Mouse (Mus musculus) ES-Bruce4 (cell line): ENCODE measurements at regions not wholly inside any gene's neighbourhood (a gene's known extent, or its start where the extent isn't known, plus 50 kb on each side); places are given as distances from the start of the nearest gene placed in this dataset.

ENCODE experiments used
- H3K27ac ChIP-seq: 2 replicates; pipeline ENCODE4 v1.5.1; 2012; ENCODE audit warnings: low read length, inconsistent platforms; ENCODE audit not compliant: insufficient read depth
- H3K27me3 ChIP-seq: 2 replicates; pipeline ENCODE4 v1.6.1; 2012; ENCODE audit warnings: mild to moderate bottlenecking, low read length, inconsistent platforms; ENCODE audit not compliant: control insufficient read depth, poor library complexity, insufficient read depth, severe bottlenecking
- H3K36me3 ChIP-seq: 2 replicates; pipeline ENCODE4 v1.6.1; 2012; ENCODE audit warnings: inconsistent platforms, mild to moderate bottlenecking, low read length, moderate library complexity; ENCODE audit not compliant: control insufficient read depth, poor library complexity, insufficient read depth, severe bottlenecking
- H3K4me1 ChIP-seq: one replicate; pipeline ENCODE4 v1.8.1; 2011; ENCODE audit warnings: low read length; ENCODE audit not compliant: control insufficient read depth, insufficient read depth
- H3K4me3 ChIP-seq: 2 replicates; pipeline ENCODE4 v1.5.1; 2011; ENCODE audit warnings: low read depth, mild to moderate bottlenecking, low read length
- H3K9ac ChIP-seq: 2 replicates; pipeline ENCODE4 v1.6.1; 2012; ENCODE audit warnings: low read depth, mild to moderate bottlenecking, inconsistent platforms; ENCODE audit not compliant: poor library complexity, severe bottlenecking
- H3K9me3 ChIP-seq: replicated peaks from 2 replicates; pipeline ENCODE4 v1.6.1; 2012; ENCODE audit warnings: mild to moderate bottlenecking, low read length, inconsistent platforms; ENCODE audit not compliant: control insufficient read depth, poor library complexity, insufficient read depth, severe bottlenecking
- CTCF ChIP-seq: IDR thresholded peaks from one replicate; pipeline ENCODE4 v1.8.1; 2011; ENCODE audit warnings: low read depth, low read length
- EP300 ChIP-seq: IDR thresholded peaks from 2 replicates; pipeline ENCODE4 v1.6.1; 2011; ENCODE audit warnings: low read depth, low read length; ENCODE audit not compliant: insufficient read depth
- POLR2A ChIP-seq: IDR thresholded peaks from one replicate; pipeline ENCODE4 v1.8.1; 2011; ENCODE audit warnings: low read length; ENCODE audit not compliant: insufficient read depth

- no peak for TF ChIP-seq EP300
- no peaks in the 10 kb centered on the region for H3K27me3 ChIP-seq
- H3K9me3 ChIP-seq = no peaks in the 10 kb centered on the region
- H3K9ac ChIP-seq = no peak overlapping the region
- H3K36me3 ChIP-seq = no peaks in the 10 kb centered on the region
- no peak overlapping the region for H3K27ac ChIP-seq
- H3K4me3 ChIP-seq = no peak overlapping the region
- H3K4me1 ChIP-seq = no peaks in the 10 kb centered on the region
Measured at GRCm38 (mm10) chr3:29890764-29891163, 657.0 kb downstream of the Mecom start.

DNA sequence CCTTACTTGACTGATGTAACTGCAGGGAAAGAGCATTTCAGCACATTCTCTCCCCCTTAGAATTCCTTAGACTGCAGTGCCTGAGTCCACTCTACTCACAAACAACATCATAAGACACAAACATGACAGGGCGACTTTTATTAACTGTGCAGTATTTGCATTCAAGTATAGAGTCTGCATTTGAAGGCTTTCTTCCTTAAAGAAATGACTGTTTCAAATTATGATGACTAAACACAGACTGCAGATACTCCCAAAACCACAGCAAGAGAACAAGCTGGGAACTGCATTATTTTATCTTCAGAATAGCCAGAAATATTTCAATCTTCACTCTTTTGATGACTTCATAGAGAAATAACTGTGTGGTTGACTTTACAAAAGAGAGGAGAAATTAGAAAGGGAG lies 657.5 kb downstream of the Mecom start:
- Histone ChIP-seq H3K27me3 (no peaks in the 10 kb centered on the region), H3K36me3 (no peaks in the 10 kb centered on the region), H3K4me3 (no peak overlapping the region), H3K4me1 (no peaks in the 10 kb centered on the region), H3K9ac (no peak overlapping the region), H3K27ac (no peak overlapping the region), H3K9me3 (no peaks in the 10 kb centered on the region)
- no peak for TF ChIP-seq EP300
- no peak for TF ChIP-seq CTCF
- no peak for TF ChIP-seq POLR2A

DNA sequence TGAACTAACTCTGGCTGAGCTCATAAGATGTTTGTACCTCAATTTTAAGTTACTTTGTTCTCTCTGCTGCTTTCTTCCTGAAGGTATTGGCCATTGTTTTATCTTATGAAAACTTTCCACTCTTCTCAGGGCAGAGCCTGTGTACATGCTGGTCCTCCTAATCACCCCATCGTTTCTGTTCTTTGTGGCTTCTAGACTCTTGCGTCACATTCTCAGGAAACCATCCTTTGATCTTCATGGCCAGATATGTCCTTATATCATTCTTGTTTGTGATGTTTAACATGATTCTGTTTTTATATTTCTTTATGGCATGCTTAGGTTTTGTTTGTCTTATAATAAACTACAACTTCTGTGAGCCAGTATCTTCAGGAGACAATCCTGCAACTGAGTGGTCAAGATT lies 658.2 kb downstream of the Mecom start:
- Histone ChIP-seq H3K9me3 (no peaks in the 10 kb centered on the region), H3K9ac (no peak overlapping the region), H3K27me3 (no peaks in the 10 kb centered on the region), H3K4me3 (no peak overlapping the region), H3K27ac (no peak overlapping the region), H3K4me1 (no peaks in the 10 kb centered on the region), H3K36me3 (no peaks in the 10 kb centered on the region)
- no peak for TF ChIP-seq EP300

- Histone ChIP-seq H3K4me1 (no peaks in the 10 kb centered on the region), H3K27ac (no peak overlapping the region), H3K9ac (no peak overlapping the region), H3K4me3 (no peak overlapping the region), H3K36me3 (no peaks in the 10 kb centered on the region), H3K27me3 (no peaks in the 10 kb centered on the region), H3K9me3 (no peaks in the 10 kb centered on the region)
- TF ChIP-seq EP300 (no peak), CTCF (no peak), POLR2A (no peak)
Measured at GRCm38 (mm10) chr3:29879966-29880365, 667.8 kb downstream of the Mecom start.

DNA sequence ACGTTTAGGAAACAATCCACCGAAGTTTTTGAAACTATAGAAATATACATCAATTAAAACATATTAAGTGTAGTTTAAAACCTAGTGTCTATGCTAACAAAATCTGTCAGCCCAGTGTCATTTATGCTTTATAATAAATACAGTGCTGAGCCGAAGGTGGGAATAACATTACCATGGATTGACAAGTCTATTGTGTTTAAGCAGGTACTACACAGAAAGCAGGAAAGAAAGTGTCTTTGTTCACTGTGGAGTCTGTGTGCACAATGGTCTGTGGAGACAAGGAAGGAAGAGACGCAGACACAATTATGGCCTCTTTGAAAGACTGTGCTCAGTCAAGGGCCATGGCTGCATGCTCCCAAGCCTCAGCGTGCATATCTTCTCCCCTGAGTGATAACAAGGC lies 672.0 kb downstream of the Mecom start:
- Histone ChIP-seq H3K9ac (no peak overlapping the region), H3K27me3 (no peaks in the 10 kb centered on the region), H3K9me3 (peaks cover 5% of the 10 kb centered on the region; the same call in 1 of the 2 replicates), H3K27ac (no peak overlapping the region), H3K4me3 (no peak overlapping the region), H3K36me3 (no peaks in the 10 kb centered on the region), H3K4me1 (no peaks in the 10 kb centered on the region)
- no peak for TF ChIP-seq CTCF

DNA sequence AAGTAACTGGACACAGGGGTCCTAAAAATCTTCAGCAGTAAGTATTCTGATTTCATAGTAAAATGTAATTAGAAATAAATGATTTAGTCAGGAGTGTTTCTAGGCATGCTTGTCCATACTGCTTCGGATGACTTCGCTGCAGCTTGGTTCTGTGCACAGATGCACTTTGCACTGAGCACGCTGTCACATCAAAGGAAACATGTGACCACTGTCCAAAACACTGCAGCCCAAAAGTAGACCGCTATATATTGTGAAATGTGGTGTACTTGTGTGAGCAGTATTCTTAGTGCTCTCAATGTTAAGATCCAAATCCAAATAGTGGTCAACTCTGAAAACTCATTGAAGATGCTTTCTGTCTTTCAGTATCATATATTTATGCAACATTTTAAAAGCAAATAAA lies 685.4 kb downstream of the Mecom start:
- no peaks in the 10 kb centered on the region for H3K36me3 ChIP-seq
- H3K4me1 ChIP-seq = no peaks in the 10 kb centered on the region
- no peak overlapping the region for H3K27ac ChIP-seq
- TF ChIP-seq POLR2A (no peak), EP300 (no peak), CTCF (no peak)
- no peak overlapping the region for H3K9ac ChIP-seq
- H3K9me3 ChIP-seq = no peaks in the 10 kb centered on the region
- H3K27me3 ChIP-seq = no peaks in the 10 kb centered on the region
- no peak overlapping the region for H3K4me3 ChIP-seq

GRCm38 (mm10) chr3:29852465-29852864 lies 695.3 kb downstream of the Mecom start:
- Histone ChIP-seq H3K27me3 (no peaks in the 10 kb centered on the region), H3K9me3 (no peaks in the 10 kb centered on the region), H3K4me3 (no peak overlapping the region), H3K4me1 (no peaks in the 10 kb centered on the region), H3K27ac (no peak overlapping the region), H3K36me3 (no peaks in the 10 kb centered on the region), H3K9ac (no peak overlapping the region)
- no peak for TF ChIP-seq POLR2A
- no peak for TF ChIP-seq EP300
- TF ChIP-seq CTCF = no peak
